Mouse (Mus musculus) layer of hippocampus, adult 9-10 months (tissue): ENCODE measurements around the gene Dbndd1.
"Not testable (repeated sequence)": the region's sequence is repeated elsewhere in the genome, so short reads cannot be mapped to it uniquely, and the experiment has no call there.

ENCODE experiments used
- DNase-seq: peaks from one replicate; pipeline ENCODE4 v3.0.0; 2022; ENCODE audit warnings: low spot score

The Dbndd1 gene

DNA sequence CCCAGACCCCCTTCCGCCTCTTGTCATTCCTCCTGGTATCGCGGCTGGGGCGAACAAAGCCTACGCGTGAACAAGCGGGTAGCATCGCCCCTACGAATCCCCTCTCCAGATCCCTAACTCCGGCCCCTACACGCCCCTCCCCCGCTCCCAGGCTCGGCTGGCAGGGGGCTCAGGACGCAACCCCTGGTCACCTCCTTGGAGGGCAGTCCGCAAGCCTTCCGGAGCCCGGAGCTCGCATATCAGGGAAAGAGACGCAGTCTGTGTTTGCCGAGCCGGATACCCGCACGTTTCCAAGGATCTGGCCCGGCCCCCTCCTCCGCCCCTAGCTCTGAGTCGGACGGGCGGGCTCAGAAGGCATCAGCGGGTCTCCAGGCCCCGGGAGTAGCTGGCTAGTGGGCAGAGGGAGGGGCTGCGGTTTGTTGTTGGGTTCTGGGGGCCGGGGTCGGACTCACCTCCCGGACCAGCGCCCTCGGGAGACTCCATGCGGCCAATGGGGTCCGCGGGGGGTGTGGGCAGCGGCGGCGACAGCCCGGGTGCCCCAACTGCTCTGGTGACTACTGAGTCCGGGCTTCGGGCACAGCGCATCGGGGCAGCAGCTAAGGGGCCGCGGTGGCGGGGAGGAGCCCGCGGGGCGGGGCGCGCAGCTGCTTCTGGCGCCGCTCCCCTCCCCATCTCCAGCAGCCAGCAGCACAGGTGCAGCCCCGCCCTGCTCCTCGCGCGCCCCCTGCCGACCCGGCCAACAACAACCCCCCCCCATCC, at the start of gene Dbndd1:
TSS of gene Dbndd1 (minus strand) at position 683 of the 759 bp plus-strand sequence.
- DNase-seq, result no peak

DNA sequence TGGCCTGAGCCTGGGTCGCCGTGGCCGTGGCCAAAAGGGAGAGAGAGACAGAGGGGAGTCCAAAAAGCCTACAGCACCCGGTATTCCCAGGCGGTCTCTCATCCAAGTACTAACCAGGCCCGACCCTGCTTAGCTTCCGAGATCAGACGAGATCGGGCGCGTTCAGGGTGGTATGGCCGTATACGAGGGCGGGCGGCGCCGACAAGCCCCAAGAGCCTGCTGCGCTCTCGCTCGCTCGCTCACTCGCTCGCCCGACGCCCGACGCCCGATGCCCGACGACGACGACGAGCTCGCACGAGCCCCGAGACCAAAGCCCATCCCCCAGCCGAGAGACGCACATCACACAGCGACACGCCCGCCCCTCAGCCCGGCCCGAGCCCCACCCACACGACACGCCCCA, 49.0 kb upstream of the Dbndd1 start:
- DNase-seq, result not testable (repeated sequence)

DNA sequence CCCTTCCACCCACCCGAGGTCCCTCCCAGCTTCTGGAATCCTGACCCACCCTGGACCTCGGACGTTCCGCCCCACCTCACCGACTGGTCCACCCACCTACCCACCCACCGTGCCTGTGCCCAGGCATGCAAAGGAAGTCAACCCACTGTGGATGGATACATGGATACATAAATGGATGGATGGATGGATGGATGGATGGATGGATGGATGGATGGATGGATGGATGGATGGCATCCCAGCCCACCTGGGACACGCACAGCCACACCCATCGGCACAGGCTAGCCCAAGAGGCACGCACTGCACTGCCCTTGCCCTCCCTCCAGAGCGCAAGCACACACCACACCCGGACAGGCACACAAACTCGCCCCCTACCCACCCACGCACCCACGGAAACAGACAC, 22.4 kb upstream of the Dbndd1 start:
- not testable (repeated sequence) for DNase-seq

GRCm38 (mm10) chr8:123536990-123537380, 21.7 kb upstream of the Dbndd1 start:
- no peak for DNase-seq

DNA sequence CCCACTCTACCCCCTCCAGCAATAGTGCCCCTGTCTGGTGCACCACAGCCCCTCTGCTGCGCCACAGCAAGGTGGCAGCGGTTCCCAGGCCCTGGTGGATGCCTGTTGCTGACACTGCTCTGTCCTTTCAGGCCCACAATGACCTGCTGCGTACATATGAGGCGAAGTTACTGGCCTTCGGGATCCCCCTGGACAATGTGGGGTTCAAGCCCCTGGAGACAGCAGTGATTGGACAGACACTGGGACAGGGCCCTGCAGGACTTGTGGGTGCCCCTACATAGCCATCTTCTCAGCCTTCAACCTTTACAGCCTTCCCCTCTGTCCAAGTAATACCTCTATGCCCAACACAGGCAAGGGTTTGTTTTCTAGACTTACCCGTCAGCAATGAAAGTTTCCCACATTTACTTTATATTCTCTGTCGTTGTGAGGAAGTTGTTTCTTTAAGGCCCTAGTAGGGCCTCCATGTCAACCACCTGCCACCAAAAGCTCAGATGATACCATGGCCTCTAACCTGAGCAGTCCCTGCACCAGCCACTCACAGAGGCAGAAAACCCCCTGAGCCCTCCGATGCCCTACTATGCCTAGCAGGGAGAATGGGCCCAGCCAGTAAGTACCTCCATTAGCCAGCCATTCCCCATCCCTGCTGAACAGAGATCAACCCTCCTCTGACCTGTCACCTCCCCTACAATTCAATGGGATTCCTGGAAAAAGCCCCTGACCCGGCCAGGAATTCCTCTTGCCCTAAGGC, 21.2 kb upstream of the Dbndd1 start:
- no peak for DNase-seq

- DNase-seq, result no peak
Observed at GRCm38 (mm10) chr8:123527720-123528489, 12.6 kb upstream of the Dbndd1 start.

- not testable (repeated sequence) for DNase-seq
Observed at GRCm38 (mm10) chr8:123520048-123520447, 4.8 kb upstream of the Dbndd1 start.

- peak; percentile 75 for DNase-seq
Observed at GRCm38 (mm10) chr8:123518667-123519066, 3.4 kb upstream of the Dbndd1 start, which contains the start of gene Gas8. Gas8 (plus strand) TSS chr8:123518834.

GRCm38 (mm10) chr8:123518172-123518571, 2.9 kb upstream of the Dbndd1 start:
- no peak for DNase-seq

- no peak for DNase-seq
Observed at GRCm38 (mm10) chr8:123516596-123516995, 1.3 kb upstream of the Dbndd1 start.

- no peak for DNase-seq
Observed at GRCm38 (mm10) chr8:123515540-123515897, 256 bp upstream of the Dbndd1 start.

DNA sequence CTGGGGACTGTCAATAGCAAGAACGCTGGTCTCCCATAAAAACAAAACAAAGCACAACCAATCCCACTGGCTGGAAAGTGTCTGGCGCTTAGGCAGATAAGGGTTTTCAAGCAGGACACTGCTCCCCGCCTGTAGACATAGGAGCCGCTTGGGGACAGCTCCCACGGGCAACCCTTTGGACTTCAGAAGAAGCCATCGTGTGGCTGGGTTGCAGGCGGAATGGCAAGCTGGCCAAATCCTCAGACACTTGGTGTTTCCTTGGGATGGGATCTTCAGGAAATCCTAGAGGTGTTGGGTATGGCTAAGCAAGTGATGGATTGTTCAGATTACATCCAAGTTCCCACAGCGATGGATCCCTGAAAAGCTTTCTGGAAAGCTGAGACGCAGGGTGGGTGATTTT, 1.1 kb downstream of the Dbndd1 start:
- DNase-seq, result no peak

DNA sequence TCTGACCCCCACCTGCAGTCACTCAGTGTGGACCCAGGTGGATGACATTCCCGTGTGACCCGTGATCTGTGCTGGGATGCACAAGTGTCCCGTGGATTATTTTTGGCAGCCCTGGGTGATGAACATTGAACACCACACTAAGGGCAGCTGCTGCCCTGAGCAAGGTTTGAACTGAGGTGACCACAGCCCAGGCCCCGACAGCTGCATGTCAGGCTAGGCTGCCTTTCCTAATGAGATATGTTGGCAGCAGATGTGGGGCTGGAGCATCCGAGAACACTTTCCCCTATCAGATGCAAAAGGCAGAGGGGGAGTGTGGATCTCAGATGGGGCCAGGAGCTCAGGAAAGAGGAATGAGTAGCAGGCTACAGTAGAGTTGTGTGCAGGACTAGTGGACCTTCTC, 4.4 kb downstream of the Dbndd1 start:
- DNase-seq, result no peak

DNA sequence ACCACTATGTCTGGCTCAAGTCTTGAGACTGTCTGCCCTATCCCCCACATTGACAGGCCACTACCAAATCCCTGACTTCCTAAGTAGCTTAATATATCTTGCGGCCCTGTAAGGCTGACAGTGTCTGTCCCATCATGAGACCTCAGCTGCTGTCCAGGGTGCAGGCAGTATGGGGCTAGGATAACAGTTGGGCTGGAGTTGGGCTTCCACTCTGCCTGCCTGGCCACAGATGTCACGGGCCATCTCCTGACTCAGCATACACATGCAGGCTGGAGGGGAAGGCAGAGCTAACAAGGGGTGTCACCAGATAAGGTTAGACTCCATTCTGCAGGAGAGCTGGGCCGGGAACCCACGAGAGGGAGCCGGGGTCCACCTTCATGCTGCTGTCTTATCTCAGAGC, 8.1 kb downstream of the Dbndd1 start:
- DNase-seq, result no peak

DNA sequence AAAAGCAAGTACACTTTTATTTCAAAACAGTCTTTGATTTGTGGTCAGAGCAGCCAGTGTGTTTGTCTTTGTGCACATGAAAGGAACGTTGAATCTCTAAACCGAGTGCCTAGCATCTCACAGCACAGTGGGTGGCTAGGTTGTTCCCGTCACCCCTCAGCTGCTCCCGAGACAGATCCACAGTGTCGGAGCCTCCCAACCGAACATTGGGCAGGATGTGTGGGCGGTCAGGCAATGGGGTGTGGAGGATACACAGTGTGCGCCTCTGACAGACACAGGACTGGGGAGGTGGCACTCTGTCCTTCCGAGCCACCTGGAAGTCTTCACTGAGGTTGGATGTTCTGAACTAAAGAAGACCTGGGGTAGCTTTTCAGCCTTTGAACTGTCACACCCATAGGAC, 9.6 kb downstream of the Dbndd1 start:
- DNase-seq, result no peak

DNA sequence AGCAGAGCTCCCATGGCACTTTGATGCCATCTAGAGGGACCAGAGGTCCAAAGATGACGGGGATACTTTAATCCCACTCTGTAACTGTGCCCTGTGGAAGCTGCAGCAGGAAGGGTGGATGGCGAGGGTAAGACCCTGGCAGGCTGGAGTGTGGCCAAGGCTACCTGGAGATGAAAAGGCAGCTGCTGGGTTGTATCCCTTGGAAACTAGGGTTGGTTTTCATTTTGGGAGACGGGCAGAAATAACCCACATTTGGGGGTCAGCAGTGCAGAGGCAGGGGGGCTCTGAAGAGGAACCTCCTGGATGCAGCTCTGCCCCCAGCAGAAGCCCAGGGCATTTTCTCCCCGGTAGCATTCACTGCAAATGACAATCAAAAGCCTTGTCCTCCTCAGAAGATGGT, 10.0 kb downstream of the Dbndd1 start:
- no peak for DNase-seq

DNA sequence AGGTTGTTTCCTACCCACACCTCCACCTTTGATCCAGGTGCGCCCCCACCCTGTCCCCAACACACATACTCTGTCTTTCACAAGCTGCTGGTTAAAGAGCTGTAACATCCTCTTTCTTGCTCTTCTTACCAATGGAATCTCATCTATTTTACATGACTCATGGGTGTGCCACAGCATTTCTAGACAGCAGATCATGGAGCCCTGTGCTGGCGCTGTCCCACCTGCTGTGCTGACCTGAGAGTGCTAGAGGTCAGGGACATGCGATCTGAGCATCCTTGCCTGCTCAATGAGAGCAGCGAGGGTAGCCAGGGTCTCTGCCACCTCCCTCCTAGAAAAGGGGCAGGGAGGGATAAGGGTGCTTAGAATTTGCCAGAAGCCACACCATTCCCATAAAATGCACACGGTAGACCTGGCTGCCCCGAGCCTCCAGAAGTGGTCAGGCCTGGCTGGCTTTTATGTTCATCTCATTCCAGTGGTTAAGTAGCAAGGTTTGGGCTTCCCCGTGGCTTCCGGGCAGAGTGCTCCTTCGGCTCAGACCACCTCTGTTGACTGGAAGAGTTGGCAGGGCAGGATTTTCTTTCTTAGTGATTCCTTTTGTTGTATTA, 10.6 kb downstream of the Dbndd1 start:
- no peak for DNase-seq

DNA sequence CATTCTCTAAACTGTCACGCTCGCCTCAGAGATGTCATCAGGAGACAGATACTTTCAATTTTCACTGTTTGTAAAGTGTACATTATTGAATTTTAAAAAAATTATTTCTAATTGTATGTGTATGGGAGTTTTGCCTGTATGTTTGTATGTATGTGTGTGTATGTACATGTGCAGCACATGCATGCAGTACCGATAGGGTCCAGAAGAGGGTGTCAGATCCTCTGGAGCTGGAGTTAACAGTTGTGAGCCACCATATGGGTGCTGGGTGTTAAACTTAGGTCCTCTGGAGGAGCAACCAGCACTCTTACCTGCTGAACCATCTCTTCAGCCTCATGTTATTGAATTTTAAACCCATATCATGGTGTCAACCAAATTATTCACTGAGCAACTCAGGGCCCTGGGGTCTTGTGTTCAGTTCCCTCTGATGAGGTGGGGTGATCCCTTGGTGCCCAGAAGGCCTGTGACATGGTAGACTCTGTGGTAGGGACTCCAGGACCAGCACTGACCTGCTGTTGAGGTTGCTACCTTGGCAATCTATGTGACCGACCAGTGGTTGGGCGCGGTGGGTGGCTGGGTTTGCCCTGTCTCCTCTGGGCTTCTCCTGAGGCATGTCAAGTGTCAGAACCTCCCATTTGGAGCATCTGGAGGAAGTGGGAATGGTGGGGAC, 11.3 kb downstream of the Dbndd1 start:
- no peak for DNase-seq

- no peak for DNase-seq
Observed at GRCm38 (mm10) chr8:123502192-123502591, 13.1 kb downstream of the Dbndd1 start.

DNA sequence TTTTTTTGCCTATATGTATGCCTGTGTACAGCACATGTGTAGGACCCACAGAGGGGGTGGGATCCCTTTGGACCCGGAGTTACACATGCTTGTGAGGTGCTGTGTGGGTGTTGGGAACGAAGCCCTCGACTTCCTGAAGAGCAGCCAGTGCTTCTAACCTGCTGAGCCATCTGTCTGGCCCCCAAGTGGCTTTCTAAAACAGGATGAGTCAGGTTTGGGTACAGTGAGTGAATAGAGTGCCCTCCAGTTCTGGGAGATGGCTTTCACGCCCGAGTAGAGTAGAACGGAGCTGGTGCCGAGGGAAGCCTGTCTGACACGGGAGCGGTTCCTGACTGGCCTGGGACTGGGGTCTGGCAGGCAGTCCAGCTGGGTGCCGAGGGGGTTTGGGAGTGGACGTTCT, 15.7 kb downstream of the Dbndd1 start:
- no peak for DNase-seq

DNA sequence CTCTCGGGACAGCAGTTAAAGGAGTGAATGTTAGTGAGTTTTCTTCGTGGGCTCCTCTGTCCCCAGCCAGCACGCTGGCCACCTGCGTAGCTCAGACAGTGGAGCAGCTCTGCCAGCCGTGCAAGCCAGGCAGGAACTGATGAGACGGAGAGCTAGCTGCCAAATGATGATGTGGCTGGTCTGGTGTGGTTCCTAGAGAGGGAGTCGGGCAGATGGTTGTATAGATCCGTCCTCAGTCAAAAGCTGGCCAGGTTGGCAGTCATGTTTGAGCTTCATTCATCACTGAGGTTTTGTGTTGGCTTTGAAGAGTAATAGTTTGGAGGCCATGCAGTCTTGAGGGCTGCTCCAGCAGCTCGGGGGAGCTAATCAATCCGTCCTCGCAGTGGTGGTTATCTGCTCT, 16.3 kb downstream of the Dbndd1 start:
- no peak for DNase-seq

GRCm38 (mm10) chr8:123497699-123498098, 17.6 kb downstream of the Dbndd1 start:
- DNase-seq, result no peak
